Mouse (Mus musculus): ENCODE results near the gene Ebf4.

The Ebf4 gene

DNA sequence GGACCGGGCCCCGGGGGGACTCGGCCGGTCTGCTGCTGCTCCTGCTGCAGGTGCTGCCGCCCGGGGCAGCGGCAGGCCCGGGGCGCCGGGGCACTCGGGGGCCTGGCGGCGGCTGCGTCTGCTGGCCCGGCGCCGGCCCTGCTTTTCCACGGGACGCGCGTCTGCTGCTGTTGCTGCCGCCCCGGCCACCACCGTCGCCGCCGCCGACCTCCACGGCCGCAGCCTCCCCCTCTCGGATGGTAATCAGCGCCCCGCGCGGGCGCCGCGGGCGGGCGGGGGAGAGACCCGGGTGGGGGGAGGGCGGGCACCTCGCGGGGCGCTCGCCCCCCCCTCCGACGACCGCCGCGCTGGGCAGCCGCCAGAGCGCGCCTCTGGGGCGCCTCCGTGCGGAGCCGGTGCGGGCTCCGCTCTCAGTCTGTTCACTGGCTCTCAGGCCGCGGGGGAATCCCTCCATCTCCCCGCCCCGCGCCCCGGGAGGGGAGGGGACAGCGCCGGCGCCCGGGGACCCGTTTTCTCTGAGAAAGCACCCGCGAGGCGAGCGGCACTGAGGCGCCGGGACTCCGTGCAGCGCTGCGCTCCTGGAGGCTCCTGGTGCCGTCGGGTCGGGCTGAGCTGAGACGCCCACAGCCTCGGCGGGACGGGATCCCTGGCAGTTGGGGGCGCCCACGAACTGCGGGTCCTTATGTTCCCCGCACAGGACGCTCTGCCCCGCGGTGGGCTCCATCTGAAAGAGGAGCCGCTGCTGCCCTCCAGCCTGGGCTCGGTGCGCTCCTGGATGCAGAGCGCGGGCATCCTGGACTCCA is 563 bp downstream of the Ebf4 start:
- CTCF ChIA-PET: no interaction called here

DNA sequence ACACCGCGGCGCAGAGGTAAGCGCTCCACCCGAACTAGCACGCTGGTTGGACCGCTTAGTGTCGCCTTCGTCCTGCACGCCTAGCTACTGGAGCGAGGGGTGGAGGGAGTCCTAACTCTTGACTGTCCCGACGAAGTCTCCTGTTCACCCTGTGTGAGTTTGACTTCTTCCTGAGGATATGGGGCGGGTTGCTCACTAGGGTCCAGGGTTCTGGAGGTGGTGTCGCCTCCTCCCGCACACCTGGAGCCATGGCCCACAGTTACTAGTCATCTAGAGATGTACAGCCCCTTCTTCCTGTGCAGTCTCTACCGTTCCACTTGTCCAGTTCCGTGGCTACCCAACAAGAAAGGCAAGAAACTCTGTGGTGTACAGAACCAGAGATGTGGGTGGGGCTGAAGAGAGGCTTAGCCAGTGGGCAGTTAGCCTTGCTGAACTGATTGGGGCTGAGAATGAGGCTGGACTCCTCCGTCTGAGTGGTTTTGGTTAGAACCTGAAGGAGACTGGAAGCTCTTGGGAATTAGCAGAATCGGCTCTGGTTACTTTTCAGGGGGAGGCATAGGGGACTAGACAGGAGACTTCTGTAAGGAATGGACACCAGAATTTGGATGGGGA is 1.3 kb downstream of the Ebf4 start:
- CTCF ChIA-PET: no interaction called here

DNA sequence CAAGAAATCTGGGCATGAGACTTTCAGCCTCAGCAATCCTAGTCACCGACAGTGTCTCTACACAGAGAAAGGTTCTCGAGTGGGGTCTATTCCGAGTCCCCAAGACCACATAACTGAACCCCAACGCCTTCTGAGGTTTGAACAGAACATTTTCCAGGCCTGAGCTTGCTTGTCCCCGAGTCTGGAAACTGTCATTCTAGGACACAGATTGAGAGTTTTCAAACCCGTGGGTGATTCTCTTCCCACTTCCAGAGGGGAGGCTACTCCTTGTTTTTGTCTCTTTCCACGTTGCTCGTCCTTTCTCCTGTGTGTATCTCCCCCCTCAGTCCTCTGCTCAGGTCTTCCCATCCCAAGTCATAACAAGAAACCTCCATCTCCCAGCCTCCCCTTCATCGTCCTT is 2.6 kb downstream of the Ebf4 start:
- CTCF ChIA-PET: no interaction called here

DNA sequence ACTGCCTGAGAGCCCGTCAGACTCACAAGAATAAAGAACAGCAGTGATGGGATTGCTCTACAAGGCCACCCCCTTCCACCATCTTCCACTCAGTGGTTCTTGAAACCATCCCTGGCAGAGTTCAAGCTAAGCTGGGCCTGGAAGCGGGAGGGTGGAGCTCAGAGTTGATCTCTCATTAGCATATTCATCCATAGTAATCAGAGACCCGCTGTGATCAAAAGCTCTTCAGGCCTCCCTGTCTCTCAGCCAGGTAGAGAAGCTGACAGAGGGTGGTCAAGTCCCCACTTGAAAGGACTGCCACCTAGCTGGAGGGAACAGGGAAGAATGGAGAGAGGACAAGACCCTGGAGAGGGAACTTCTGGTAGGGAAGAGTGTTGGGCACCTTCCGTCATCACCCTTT is 8.0 kb downstream of the Ebf4 start:
- CTCF ChIA-PET: no interaction called here

DNA sequence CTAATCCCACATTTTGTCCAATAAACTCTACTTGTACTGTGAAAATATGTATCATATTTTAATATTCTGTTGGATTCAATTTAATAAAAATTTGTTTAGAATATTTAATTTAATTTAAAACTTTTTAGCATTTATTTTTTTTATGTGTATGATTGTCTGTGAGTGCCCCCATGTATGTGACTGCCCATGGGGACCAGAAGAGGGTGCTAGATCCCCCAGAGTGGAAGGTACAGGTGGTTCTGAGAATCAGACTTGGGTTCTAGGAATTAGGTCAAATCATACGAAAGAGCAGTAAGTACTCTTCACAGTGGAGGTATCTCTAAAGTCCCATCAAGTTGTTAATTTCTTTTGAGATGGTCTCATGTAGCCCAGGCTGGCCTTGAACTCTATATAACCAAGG is 32.1 kb downstream of the Ebf4 start:
- CTCF ChIA-PET: no interaction called here

DNA sequence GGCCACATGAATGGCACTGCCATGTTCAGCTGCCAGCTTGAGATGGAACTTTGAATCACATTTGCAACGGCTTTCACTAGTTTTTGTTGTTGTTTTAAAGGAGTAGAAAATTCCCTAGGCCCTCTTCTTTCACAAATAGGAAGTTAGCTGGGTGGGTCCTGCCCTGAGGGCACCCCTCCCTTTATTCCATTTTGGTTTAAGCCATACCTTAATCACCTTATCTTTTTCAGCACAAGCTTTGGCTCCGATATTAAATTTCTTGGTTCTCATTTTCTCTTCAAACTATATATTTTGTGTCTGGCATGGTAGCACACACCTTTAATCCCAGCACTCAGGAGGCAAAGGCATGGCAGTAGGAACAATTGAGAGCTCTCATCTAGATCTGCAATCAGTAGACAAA is 34.5 kb downstream of the Ebf4 start:
- CTCF ChIA-PET: no interaction called here

DNA sequence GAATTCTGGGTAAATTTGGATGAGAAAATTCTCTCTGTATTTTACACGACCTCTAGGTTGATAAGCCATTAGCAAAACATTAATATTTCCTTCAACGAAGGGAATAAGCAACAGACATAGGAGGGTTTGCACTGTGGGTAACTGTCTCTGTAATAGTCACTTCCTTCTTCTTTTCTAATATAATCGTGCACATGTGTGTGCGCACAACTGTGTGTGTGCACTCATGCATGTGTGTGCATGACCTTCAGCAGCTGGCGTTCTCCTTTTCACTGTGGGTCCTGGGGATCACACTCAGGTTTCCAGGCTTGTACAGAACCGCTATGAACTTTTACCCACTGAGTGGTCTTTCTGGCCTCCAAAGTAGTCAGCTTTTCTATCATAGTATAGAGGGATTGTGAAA is 40.1 kb downstream of the Ebf4 start:
- CTCF ChIA-PET: no interaction called here

DNA sequence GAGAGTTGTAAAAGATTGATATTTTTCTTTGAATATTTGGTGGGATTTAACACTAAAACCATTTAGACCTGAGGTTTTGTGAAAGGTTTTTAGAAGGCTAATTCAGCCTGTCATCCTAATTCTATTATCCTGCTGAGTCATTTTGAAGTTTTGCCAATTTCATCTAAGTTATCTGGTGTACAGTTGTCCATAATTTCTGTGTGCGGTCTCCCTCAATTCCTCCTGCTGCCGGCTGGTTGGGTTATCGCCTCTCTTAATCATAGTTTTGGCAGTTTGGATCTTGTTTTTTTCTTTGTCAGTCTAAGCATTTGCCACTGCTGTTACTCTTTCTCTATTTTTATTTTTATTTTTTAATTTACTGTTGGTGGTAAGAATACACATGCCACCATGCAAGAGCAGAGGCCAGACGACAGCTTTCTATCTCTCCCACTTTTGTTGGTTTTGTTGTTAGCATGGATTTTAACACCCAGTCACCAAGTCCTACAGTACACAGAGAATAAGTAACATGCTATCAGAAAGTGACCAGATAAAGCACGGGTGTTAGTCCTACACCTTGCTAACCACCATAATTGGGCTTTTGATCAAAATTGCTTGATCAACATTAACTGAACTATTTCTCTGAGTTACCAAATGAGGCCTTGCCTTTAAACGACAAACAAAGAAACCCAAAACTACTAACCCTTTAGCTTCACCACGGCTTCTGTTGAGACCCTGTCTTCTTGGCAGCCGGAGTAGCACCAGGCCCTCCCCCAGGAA is 45.7 kb downstream of the Ebf4 start:
- CTCF ChIA-PET: no interaction called here

DNA sequence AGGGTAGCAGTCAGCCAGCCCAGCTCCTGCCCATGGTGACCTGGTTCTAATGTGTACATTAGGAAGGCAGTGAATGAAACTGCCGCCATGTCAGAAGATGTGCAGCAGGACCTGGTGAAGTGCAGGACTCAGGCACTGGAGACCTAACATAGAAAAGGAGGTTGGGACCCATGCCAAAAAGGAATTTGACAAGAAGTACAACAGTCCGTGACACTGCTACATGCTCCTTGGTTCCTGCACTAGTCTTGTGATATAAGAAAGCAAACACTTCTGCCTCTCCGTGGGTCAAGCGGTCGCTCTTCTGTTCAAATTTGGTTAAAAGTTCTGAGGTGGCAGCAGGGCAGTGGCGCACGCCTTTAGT is 46.2 kb downstream of the Ebf4 start:
- CTCF ChIA-PET: no interaction called here

DNA sequence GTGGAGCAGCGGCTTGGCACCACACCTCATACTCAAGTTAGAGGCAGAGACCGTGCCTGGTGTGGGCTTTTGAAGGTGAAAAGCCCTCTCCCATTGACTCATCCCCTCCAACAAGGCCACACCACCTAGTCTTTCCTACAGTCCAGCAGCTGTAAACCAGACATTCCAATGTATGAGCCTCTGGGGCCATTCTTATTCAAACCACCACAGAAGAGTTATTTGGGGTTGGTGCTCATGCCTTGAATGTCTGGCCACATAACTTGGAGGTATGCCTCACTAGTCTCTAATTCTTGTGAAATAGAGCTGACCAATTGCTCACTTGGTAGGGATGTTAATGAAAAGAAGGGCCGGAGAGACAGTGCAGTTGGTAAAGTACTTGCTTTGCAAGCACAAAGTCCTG is 55.4 kb downstream of the Ebf4 start:
- CTCF ChIA-PET: no interaction called here

DNA sequence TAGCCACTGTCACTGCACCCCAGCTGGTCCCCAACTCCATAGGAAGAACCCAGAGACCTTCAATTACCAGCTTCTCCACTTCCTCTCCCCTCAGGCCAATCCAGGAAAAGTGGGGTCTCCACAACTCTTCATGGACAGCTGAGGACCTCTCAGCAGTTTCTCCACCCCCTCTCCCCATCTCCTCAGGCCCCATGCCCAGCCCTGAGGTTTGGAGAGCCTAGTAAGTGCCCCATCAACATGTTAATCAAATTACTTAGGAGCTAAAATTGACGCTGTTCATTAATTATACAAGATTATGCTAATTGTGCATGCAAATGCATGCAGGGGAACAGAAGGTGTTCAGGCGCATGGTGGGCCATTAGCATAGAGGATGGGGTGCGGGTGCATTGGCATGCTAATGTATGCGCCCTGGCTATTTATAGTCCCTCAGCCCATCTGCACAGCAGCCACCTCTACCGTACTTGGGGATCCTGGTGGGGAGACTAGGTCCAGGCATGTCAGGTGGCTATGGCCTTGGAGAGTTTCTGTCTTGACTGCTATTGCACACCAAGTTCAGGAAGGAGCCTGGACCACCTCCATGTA is 56.9 kb downstream of the Ebf4 start:
- CTCF ChIA-PET: no interaction called here

DNA sequence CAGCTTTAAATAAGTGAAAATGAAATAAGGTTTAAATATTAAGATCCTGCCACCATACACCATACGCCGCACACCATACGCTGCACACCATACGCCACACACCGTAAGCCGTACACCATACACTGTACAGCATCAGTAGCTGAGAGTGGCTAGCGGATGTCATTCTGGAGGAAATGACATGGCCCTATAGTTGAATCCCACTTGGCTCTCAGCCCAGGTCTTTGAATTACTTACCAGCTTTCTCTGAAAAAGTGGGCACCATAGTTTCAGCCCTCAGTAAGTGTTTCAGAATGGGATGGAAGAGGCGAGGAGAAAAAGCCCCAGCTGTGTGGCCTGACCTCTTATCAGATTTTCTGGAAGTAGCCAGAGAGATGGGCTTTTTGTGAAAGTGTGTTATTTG is 58.4 kb downstream of the Ebf4 start:
- CTCF ChIA-PET: no interaction called here

DNA sequence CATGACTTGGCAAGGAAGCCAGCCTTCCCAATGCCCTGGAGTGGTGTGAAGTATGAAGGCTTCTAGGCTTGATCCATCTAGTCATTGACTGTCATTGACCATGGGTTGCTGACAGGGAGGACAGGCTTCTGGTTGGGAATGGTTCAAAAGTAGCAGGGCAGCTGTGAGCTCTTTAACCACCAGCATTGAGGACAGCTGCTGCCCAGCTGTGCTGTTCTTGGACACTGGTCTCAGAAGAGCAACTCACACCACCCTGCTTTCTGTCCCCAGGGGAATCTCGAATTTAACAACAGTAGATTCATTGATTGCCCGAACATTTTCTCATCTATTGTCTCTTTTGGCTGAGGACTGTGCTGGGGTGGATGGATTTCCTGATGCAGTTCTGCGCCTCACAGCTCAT is 58.9 kb downstream of the Ebf4 start:
- CTCF ChIA-PET: no interaction called here

DNA sequence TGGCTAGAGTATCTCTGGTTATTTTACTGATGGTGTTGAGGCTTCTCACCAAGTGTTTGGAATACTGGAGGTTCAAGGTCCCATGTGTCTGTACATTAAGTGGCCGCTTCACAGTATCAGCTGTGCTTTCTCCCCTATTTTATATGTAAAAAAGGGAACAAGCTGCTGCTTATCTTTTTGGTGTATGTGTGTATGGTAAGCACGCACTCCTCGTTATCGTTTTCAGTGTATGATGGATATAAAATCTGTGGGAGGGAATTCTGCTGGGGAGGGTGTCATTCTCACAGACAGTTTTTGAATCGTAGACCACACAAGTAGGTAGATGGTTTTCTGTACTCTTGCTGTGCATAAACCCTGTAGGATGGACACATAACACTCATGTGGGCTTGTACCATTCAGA is 62.6 kb downstream of the Ebf4 start:
- CTCF ChIA-PET: interaction anchor here (0.6 kb wide), 1 partner anchor 15 kb away, joined by 6 read pairs; no protein-coding TSS in a partner anchor

DNA sequence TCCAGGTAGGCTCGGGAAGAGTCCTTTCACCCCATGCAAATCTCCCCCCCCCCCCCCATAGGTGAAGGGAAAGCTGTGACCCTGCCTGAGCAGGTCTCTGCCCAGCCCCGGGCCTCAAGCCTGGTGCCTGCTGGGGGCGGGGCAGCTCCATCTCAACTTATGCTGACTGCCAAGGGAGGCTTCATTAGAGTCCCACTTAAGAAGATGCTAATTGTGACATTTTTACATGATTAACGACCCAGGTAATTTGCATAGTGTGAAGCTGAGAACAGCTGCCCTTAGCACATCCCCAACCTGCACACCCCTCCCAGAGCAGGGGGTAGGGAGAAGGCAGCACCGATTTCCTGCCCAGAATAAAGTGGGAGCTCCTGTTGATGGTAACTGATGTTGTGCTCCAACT is 63.9 kb downstream of the Ebf4 start:
- CTCF ChIA-PET: interaction anchor here (0.5 to 0.6 kb wide), 2 partner anchors 8 to 472 kb away, joined by 3 read pairs; no protein-coding TSS in a partner anchor

DNA sequence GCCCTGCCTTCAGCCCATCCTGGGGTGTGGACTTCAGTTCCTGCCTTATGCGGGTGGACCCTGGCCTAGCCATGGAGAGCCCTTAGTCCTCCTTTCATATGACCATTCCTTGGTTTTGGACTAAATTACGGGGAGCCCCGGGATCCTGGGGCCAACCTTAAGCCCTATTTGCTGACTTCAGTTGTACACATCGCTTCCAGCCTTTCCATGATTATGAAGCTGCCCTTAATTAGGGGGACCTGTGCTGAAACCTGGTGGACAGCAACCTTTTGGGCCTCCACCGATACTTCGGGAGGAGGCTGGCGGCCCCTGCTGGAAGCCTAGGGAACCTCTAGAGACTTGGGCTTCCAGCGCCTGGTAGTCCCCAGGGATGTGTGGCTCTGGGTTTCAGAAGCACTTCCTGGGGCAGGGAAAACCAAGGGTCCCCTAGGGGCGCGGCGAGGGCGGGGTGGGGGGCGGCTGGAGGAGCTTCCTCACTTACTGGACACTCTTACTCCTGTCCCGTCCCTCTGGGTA is 67.6 kb downstream of the Ebf4 start:
- CTCF ChIA-PET: no interaction called here

DNA sequence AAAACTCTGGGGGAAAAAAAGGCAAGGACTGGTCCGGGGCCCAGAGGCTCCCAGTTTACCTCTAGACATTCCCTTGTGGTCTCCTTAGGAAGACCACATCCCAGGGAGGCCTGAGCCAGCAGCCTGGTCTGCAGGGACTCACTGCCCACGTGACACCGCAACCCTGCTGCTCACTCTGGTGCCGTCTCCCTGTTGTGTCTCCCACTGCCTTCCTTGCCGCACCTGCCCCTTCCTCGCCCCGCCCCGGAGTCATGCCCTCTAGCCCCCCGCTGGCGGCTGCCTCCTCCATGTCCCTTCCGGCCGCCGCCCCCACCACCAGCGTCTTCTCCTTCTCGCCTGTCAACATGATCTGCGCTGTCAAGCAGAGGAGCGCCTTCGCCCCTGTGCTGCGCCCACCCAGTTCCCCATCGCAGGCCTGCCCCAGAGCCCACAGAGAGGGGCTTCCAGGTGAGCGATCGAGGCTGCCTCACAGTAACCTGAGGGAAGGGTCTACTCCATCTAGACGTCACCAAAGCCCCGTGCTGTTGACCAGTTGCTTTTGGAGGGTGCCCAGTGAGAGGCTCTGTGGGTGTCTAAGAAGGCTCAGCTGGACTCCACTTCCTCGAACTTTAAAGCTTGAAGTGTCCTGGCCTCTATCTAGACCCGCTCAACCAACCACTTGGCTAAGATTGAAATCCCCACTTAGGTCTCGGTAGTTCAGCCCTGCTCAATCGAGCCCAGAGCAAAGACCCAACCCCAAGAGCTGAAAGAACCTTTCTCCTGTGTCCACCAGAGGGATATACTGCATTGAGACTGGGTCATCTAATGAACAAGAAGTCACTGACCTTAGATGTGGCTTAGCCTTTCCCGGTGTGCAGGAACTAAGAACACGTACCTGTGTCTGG is 70.5 kb downstream of the Ebf4 start:
- CTCF ChIA-PET: no interaction called here

DNA sequence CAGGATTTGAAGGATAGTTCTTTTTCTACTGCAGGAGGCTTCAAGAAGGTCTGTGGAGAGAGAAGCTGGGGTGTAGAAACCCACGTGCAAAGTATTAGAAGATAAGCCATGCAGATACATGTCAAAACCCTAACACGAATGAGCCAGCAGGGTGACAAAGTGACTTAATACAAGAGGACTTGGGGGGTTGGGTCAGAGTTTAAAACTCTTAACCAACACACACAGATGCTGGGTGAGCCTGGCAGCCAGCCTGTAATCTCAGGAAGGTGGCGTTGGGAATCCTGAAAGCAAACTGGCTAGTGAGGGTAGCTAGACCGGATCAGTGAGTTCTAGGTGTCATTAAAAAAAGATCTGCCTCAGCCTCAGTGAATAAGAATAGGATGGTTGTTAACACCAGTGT is 72.4 kb downstream of the Ebf4 start:
- CTCF ChIA-PET: interaction anchor here (0.6 kb wide), 1 partner anchor 8 kb away, joined by 3 read pairs; no protein-coding TSS in a partner anchor

DNA sequence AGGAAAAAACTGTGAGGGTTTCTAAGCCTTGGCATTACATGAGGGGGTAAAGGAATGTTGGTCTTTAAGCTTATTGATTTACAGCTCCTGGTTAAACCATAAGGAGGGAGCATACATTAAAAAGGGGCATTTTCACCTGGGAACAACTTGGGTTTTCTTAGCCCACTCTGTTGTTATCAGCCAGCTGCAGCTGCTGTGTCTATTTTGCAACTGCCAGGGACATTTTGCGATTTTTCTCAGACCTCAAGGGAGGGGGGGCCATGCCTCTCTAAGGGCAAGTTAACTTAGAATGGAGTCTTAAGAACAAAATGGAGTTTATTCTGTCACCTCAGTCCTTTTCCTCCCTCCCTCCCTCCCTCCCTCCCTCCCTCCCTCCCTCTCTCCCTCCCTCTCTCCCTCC is 78.1 kb downstream of the Ebf4 start:
- CTCF ChIA-PET: interaction anchor here (0.7 kb wide), 1 partner anchor 15 kb away, joined by 6 read pairs; no protein-coding TSS in a partner anchor

DNA sequence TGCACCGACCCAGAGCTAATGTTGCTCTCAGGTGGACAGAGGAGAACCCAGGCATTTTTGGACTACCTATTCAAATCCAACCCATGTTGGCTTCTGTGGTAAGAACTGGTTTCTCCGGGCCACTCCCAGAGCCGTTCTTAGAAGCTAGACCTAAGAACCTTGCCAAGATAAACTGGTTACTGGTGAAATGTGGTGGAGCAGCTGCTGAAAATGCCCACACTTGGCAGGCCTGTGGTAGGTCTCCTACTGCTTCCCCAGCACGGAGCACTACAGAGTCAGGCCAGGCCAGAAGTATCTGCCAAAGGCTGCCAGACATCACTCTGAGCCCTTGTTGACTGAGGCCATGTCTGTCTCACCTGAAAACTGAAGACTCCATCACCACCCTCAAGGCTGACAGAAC is 80.0 kb downstream of the Ebf4 start:
- CTCF ChIA-PET: no interaction called here

DNA sequence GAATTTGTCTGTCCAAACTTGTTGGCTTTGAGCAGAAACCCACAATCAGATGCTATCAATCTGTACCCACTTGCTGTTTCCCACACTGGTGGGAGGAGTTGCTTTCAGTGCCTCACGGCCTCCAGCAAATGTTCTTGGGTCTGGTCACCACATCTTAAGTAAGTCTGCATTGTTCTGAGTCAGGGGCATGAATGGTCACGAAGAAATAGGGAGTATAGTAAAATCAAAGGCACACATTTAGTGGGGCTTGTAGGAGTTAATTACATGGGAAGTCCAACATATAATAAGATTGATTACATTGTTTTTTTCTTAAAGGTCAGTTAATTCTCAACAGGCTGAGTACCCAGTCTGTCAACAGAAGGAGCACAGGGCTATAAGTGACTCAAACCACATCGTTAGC is 88.2 kb downstream of the Ebf4 start:
- CTCF ChIA-PET: no interaction called here

DNA sequence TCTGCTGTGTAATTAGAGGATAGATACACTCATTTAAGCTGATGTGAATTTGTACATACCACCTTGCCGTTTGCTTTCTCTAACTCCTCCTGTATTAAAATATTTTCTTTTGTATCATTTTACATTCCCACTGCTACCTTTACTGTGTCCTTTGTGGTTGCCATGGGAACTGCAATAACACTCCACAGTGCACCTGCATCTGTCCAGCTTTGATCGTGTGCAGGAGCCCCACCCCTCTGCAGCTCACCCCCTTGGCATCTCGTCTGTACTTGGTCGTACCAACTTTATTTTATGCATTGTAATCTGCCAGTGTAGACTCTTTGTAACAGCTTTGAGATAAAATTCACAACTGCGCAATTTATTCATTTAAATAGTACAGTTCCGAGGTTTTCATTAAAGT is 88.9 kb downstream of the Ebf4 start:
- CTCF ChIA-PET: no interaction called here
